Mouse (Mus musculus): ENCODE data around the gene Card10.

Gene Card10

DNA sequence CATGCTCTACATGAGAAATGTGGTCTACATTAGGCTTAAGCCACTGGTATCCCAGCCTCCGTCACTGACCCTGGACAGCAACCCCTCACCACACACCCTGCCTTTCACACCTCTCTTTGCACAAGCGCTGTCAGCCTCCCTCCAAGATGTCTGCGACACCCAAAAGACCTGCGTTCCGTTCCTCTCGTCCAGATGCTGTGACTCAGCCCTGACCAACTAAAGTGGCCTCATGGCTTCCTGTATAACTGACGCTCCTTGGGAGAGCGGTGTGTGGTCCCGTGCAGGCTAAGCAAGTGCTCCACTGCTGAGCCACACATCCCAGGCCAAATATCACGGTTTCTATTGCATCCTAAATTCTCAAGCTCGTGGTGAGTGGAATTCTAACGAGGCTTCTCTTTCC lies 62.2 kb downstream of the Card10 start:
- CTCF ChIA-PET: no interaction called here

GRCm38 (mm10) chr15:78737146-78737545 lies 65.7 kb downstream of the Card10 start:
- CTCF ChIA-PET: no interaction called here

DNA sequence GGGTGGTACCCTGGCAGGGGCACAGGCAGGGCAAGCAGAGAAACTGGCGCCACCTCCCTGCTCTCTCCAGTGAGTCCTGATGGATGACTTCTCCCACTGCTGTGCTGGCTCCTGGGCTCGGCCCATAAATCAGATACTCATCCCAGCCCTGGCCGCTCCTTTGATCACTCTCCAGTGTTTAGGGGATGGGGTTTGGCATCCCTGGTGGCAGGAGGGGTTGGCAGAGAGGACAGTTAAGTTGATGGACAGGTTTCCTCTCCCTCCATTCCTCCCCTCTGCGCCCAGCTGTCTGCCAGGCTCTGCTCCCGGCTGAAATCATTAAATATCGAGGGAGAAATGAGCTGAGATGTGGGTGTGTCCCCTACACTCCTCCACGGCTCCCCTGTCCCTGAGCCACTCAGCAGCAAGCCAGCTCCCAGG lies 66.2 kb downstream of the Card10 start:
- CTCF ChIA-PET: no interaction called here

DNA sequence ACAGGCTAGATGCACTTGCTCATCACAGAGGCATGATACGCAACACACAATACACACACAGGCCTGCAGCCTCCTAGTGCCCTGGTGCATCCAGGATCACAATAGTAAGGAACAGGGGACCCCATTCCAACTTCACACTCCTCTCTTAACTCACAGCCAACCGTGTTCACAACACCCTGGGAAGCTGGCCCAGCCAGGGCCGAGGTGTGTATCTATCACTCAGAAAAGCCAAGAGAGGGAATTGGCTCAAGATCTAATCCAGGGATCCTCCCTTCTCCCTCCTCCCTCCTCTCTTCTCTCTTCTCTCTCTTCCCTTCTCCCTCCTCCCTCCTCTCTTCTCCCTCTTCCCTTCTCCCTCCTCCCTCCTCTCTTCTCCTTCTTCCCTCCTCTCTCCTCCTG lies 66.7 kb downstream of the Card10 start:
- CTCF ChIA-PET: no interaction called here

DNA sequence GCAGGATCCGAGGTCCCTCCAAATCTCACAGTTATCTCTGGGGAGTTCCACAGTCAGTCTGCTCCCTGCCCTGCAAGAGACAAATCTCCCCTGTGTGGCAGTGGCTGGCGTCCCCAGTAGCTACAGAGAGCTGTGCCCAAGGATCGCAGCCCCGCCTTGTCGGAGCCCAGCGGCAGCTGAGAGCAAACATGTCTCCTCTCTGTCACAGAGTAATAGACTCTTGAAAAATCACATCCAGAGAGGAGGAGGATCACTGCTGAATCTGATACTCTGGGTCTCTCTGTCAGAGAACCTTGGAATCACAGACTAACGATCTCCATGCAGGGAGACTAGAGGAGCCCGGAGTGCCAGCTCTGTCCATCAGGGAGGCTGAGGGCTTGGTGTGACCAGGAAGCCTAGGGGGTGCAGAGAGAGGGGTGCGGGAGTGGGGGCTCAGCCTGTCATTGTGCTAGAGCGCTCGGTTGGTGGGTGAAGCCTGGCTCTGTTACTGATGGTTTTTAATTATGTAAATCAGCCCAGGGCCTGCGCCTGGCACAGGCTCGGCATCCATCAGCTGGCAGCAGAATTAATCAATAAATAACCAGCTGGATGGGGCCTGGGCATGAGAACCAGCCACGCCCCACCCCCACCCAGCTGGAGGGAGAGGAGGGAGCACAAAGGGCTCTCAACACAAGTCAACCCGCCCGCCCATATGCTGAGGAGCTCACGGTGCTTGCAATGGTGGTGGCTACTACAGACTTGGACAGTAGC lies 67.2 kb downstream of the Card10 start:
- CTCF ChIA-PET: no interaction called here

DNA sequence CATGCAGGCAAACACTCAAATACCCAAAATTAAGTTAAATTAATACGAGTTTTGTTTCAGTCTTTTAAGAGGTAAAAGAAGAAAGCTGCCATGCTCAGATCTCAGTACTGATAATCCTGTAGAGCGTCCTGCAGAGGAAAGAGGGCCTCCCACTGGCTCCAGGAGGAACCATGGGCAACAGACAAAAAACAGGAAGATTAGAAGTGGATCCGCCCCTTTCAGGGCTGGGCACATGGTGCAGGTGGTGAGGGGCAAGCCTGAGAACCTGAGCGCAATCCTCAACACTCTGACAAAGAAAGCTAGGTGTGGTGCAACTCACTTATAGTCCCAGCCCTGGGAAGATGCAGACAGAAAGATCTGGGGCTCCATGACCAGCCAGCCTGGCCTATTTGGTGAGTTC lies 71.0 kb downstream of the Card10 start:
- CTCF ChIA-PET: interaction anchor here (0.5 kb wide), 1 partner anchor 19 kb away, joined by 4 read pairs; no protein-coding TSS in a partner anchor

- CTCF ChIA-PET: no interaction called here
Measured at GRCm38 (mm10) chr15:78730315-78731049, 72.4 kb downstream of the Card10 start.

- CTCF ChIA-PET: no interaction called here
Measured at GRCm38 (mm10) chr15:78726697-78727096, 76.1 kb downstream of the Card10 start.
